Mouse (Mus musculus) B cell, adult 67 days (primary cell): ENCODE measurements around the gene Plekhg6. TPM values are rescaled to one million over a fixed set of nuclear protein-coding genes. Genes with fewer than 3 reads are reported as not detected.

Source experiments
- total RNA-seq, 2 experiments: library from RNA; stranded (reverse); gene quantifications; 4 replicates each; pipeline ENCODE4 v1.2.4; 2023

Plekhg6 gene
- total RNA-seq = not detected

DNA sequence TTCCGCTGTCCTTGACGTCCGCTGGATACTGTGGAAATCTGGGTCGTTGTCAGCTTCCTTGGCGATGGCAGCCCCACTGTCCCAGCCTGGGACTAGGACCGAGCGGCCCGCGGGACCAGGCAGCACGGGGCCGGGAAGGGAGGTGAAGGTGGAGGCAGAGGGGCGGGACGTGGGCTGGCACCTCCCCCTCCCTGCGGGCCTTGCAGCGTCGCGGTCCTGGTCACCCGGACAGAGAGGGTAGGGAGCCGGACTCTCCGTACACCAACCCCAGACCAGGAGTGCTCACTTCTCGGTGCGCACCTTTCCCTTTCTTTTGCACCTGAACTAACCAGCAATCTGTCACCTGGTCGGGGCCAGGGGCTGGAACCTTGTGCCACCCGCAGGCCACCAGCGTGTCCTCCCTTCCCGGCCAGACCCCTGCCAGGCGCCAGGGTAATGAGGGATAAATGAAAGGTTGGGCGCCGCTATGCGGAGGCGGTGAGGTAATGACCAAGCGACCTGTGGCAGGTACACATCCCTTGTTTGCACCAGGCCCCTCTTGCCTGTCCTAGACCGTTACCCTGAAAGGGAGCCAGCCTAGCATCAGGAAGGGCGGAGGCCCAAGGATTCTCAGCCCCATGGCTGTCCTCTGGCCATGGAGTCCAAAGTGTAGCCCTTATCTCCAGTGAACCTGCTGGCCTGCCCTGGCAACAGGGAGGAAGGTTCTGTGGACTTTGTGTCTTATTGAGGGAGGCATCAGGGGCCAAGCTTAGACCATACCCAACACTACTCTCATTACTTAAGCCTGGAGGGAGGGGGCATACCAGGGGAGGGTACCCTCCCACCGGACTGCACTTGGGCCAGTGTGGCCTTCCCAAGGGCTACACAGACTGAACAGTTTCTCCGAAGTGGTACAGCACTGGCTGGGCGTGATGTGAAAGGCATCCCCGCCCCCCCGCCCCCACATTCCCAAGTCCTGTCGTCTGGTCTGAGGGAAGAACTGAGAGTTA lies at the start of gene Plekhg6:
Plekhg6 (minus strand) TSS at position 422 of the 989 bp plus-strand sequence.

GRCm38 (mm10) chr6:125348721-125349574 lies 31.6 kb downstream of the Plekhg6 start, which contains the start of gene Tnfrsf1a:
Gene Tnfrsf1a, plus strand, starts transcription at chr6:125349362.

GRCm38 (mm10) chr6:125320323-125320722 lies 60.3 kb downstream of the Plekhg6 start, which contains the start of gene Scnn1a:
Gene Scnn1a, plus strand, starts transcription at chr6:125320659.

DNA sequence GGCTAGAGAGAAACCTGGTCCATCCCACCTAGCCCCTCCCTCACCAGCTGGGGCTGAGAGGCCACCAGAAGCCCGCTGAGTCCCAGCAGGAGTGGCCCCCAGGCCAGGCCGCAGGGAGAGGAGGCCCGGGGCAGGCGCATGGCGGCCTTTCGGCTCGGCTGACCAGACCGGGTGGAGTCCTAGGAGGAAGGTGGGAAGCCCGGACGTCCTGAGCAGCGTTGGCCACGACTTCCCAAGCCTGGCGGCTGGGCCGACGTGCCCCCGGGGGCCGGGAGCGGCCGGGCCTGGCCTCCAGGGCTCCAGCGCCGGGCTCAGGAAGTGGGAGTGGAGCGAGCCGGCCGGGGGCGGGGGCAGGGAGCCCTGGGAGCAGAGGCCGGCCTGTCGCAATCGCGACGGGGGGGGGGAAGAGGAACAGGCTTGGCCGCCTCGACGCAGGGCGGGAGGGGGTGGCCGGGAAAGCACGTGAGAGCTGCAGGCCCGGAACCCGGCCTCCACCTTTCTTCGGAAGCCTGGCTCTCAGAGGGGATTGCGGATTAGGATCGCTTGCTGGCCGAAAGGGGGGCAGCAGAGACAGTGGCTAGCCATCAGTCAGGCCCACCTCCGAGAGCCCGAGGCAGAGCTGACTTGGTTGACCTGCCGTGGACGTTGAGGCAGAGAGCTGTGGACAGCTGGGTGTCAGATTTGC lies 66.9 kb downstream of the Plekhg6 start, which contains the start of gene Ltbr:
Ltbr (minus strand) TSS at position 340 of the 685 bp plus-strand sequence.

Other genes starting within 250 kb of the Plekhg6 start
- 10 to 100 TPM; 36.5 to 40.2 TPM for gene Nop2, start 248.9 kb downstream of the Plekhg6 start, total RNA-seq
- 10 to 100 TPM; 40.3 to 48.0 TPM for gene Iffo1, start 235.6 kb downstream of the Plekhg6 start, total RNA-seq
- 100 to 1,000 TPM; 404 to 406 TPM for gene Gapdh, start 214.3 kb downstream of the Plekhg6 start, total RNA-seq
- 10 to 100 TPM; 48.4 to 60.1 TPM for gene Ncapd2, start 189.1 kb downstream of the Plekhg6 start, total RNA-seq
- 10 to 100 TPM; 31.0 to 32.7 TPM for gene Mrpl51, start 189.0 kb downstream of the Plekhg6 start, total RNA-seq
- 10 to 100 TPM; 74.4 to 91.1 TPM for gene Vamp1, start 165.2 kb downstream of the Plekhg6 start, total RNA-seq
- 10 to 100 TPM; 27.1 to 28.1 TPM for gene Tapbpl, start 148.9 kb downstream of the Plekhg6 start, total RNA-seq
- gene Cd27, start 143.8 kb downstream of the Plekhg6 start, total RNA-seq = 1 to 10 TPM in 1 of 2 experiments, under 1 TPM in 1; 0.68 to 3.3 TPM
- not detected for gene Tuba3a, start 94.8 kb downstream of the Plekhg6 start, total RNA-seq
- under 1 TPM in 1 of 2 experiments, not detected in 1; 0.99 TPM for gene Ltbr, start 66.9 kb downstream of the Plekhg6 start, total RNA-seq
- not detected for gene Scnn1a, start 60.1 kb downstream of the Plekhg6 start, total RNA-seq
- gene Tnfrsf1a, start 31.4 kb downstream of the Plekhg6 start, total RNA-seq = 1 to 10 TPM; 1.1 to 1.2 TPM
- gene Cd9, start 114.0 kb upstream of the Plekhg6 start, total RNA-seq = 10 to 100 TPM; 16.6 to 19.5 TPM
- gene Vwf, start 166.0 kb upstream of the Plekhg6 start, total RNA-seq = under 1 TPM; 0.18 to 0.23 TPM